Mouse (Mus musculus): ENCODE measurements at regions not wholly inside any gene's neighbourhood (a gene's known extent, or its start where the extent isn't known, plus 50 kb on each side); places are given as distances from the start of the nearest gene placed in this dataset.
A peak's percentile ranks its signal among the peaks of the same experiment; 100 is the strongest.

DNA sequence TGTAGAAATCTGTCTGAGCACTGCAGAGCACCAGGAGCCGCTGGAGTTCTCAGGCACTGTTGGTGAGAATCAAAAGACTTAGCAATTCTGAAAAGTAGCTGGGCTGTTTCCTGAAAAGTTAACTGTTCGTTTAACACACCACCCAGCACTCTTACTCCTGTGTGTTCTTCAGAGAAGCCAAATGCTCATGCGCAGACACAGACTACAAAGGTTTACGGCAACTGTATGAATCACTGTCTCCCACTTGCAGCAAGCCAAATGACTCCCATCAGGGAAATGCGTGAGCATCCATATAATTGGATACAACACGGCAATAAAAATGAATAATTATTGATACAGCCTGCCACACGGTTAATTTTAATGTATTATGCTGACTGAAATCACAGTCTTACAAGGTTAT is 220.0 kb upstream of the N4bp1 start:
- DNase-seq, result no peak

DNA sequence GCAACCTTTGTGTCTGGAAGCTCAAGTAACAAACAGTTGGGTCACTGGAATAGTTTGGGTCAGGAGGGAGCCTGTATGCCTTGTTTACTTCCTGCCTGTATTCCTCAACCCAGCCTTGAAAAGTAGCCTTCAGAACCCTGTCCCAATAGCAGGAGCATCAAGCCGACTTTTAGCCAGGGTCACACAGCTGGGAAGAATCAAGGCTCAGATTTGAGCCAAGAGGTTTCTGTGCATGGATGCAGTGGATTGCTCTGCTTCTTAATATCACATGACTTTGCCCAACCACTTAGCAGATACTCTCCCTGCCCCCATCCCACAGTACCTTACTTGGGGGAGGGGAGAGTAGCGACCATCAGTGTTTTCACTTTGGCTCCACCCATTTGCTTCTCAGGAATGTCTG is 210.2 kb upstream of the N4bp1 start:
- DNase-seq, result no peak

DNA sequence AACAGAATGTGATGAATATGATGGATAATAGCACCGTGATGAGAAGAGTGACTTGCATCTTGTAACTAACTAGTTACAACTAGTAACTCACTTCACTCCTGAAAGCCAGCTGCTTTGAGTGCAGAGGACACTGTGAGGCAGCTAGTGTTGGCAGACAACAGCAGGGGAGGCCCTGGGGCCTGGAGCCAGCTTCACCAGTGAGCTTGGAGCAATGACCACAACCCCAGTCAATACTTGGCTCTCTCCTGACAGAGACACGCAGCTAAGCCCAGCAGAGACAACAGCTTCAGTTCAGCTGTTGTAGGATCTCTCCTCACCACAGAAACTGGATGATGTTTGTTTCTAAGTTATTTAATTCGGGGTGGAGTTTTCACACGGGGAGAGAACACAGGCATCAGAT is 209.6 kb upstream of the N4bp1 start:
- no peak for DNase-seq

DNA sequence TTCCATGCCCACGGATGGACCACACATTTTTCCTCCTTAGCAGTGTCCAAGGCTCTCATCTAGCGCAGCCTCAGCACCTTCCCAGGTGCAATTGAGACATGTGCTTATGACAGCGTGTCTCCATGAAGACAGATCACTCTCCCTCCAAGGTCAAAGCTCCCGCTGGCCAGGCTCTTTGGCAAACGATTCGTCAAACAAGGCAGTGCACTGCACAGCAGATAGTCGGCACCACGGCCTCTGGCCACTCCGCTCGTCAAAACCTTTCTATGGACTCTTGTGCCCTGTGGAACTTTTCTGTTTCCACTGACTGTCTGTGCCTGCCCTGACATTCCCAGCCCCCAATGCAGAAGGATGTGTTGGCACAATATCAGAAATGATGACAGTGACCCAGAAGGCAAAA is 208.7 kb upstream of the N4bp1 start:
- no peak for DNase-seq

DNA sequence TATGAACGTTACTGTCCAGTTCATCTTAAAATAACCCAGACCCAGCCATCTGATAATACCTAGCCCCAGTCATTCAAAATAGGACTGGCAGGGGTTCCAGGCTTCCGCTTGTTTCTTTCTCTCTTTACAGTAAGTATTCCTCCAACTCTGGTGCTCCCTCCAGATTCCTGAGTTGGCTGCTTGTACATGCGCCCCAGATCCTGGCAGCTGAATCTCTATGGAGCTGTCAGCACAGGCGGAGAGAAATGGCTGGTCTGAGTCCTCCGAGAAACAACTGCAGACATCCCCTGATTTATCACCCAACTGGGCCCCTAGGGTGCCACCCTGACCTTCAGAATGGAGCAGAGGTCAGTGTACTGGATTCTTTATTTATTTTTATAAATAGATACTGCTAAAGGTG is 208.0 kb upstream of the N4bp1 start:
- peak; percentile 12 for DNase-seq

DNA sequence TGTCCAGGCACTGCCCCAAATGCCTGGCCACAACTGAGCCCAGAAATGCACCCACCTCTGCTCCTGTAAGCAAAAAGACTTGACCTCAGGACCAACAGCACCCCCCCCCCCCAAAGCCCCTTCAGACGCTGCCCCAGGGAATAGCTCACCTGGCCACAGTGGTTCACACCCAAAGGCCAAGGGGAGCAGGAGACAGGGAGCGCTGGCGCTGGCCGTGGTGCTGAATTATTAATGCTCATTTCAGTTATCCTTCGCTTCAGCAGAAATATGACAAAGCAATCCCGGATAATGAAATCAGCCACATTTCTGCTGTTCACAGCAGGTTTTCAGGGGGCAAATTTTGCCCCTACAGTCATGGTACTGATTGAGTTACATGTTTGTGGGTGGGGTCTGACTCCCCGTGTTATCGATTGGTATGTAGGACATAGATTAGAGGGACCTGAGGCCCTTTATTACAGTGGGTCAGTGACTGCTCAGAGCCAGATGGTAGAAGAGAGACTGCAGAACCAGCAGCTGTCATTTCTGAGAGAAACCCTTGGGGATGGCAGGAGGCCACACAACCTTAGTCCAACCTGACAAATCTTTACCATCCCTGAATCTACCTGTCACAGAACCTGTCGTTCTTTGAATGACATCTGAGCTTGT is 202.5 kb upstream of the N4bp1 start:
- no peak for DNase-seq

DNA sequence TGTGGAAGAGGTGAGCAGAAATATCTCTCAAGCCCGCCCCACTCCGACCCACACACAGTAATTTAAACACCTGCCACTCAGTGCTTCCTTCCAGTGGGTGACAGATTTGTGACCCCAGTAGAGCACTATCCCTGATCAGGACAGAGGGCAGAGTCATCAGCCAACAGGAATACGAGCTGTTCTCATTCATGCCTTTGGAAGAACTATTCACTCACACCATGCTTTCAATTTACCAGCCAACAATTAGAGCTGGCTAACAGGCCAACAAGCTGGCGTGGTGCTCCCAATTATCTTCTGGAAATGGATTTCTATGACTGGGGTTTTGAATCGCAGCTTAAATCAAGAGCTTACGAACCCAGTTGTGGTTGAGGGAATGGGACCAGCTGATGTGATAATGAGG is 193.2 kb upstream of the N4bp1 start:
- no peak for DNase-seq

DNA sequence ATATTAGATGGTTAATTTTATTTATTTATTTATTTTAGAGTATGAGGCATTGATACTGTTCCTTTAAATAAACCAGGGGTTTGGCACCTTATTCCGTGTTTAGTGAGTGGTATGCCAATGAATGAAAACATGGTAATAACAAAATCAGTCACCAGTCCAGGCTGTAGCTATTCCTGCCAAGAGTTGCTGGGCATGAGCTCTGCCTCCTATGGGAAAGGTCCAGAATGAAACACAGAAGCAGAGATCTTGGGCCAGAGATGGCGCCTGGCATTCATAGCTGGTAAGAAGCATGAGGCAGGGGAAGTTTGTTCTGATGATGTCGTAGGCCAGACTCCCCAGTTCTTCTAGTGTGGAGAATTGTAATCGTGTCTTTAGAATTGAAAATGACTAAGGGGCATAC is 190.9 kb upstream of the N4bp1 start:
- DNase-seq, result no peak

DNA sequence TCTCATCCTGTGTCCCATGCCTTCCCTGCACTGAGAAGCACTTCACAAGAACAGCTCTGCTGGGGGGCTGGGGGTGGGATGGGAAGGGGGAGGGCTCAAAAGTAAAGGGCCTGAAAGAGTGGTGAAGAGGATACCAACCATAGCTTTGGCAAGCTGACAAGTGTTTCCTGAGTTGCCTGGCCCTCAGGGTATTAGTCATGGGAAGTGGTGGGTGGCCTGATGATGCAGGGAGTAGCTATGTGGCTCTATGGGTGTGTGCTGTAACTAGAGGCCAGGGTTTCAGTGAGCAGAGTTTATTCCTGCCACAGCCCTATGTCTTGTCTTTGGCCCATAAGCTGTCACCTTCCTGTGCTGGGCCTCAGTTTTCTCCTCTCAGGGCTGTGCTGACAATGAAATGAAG is 186.2 kb upstream of the N4bp1 start:
- DNase-seq, result no peak

DNA sequence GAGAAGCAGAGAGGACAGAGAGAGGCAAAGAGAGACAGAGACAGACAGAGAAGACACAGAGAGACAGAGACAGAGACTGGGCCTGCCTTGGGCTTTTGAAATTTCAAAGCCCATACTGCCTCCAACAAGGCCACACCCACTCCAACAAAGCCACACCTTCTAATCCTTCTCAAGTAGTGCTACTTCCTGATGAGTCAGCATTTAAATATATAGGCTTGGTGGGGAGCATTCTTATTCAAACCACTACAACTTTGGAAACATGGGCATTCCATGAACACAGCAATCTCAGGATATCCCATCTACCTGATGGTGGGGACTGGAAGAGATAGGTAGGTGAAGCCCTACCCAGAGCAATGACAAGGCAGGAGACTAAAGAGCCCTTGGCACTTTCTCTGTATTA is 182.0 kb upstream of the N4bp1 start:
- DNase-seq, result no peak

DNA sequence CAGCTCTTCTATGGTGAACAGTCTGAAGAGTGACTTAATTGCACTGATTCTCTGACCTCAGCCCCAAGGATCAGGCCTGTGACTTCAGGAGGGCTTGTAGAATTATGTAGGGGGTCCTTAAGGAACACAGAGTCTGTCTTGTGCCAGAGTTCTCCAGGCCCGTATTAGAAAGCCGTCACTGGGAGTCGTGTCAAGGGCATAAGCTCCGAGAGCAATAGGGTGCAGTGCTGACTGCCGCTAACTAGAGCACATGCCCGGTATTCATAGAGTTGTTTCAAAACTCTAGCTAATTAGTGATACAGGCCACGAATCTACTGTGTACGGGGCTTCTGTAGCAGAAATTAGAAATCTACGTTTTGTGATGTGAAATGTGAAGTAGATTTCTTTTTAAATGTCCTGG is 179.7 kb upstream of the N4bp1 start:
- no peak for DNase-seq

DNA sequence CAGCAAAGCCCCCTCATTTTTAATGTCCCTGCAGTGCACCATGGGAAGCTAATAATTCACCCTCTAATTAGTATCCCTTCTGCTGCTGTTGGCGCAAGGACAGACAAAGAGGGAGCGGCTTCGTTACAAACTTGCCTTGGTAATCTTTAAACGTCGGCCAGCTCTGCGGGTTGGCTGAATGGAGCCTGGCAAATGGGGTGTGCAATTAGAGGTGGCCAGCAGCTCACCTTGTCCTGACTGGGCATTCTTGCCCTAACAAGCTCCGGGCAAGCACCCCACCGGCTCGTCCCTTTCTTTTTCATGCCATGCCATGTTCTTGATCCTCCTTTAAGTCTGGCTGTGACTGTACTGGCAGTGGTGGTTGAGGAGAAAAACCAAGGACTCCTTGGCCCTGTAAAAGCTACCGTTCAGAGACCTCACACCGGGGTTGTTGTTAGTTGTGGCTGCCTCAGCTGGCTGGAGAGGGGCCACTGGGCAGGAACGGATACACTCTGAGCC is 179.2 kb upstream of the N4bp1 start:
- DNase-seq, result no peak

DNA sequence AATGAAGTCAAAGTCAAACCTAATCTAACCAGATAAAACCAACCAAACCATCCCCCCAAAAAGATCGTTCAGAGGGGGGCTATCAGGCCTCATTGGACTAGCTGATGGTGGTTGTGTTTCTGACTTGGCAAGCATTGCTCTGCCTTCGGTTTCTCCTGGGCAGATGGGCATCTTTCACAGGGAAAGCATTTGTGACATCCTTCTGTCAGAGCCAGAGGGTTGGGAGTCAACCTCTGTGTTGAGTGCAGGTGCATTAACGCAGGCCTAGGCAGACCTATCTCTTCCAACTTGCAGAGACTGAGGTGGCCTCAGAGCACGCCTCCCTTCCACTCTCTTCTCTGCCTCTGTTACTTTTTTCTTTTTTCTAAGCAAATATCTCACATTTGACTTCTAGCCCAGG is 178.5 kb upstream of the N4bp1 start:
- no peak for DNase-seq

DNA sequence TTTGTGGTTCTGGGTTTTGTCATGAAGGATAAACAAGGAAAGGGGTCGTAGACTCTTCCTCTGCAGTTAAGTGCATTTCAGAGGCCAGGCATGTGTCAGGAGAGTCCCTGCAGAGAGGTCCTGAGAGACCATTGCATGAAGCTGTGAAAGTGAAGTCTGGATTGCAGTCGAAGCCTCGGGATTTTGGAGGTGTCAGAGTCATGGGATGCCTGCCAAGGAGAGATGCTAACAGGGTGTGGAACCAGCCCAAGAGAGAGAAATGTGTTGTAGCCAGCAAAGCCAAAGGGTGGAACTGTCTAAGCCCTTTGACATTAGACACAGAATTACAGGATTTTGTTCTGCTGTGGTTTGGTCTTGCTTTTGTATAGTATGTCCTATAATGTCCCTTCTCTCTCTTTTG is 164.7 kb upstream of the N4bp1 start:
- DNase-seq, result no peak

DNA sequence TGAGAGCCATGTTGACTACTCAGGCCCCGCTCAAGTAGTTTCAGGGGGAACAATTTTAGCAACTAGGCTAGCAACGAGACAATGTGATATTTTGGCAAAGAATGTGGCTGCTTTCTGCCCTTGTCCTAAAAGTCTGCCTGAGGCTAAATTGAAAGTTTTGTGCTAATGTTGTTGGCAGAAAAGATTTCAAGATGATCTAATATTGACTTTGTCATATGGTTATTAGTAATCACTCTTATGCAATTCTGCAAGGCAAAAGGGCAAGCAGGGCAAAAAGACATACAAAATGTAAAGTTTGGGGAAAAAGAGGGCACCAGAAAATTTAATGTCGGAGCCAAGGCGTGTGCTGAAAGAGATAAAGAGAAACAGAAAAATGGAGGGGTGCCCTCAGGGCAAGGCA is 164.1 kb upstream of the N4bp1 start:
- no peak for DNase-seq

DNA sequence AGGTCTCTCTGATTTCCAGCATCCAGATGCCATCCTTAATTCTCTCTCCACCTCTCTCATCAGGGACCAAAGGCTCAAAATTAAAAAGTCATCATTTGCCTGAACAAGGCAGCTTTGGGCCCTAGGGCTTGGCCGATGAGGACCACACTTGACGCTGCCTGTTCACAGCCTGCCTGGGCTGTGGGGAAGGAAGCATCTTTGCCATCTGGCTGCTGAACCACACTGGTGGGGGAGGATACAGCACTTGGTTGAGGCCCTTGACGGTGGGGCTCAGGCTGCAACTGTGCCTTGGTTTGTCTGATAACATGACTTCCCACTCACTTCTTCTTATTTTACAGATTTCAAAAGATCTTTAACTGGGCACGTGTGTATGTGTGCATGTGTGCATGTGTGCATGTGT is 161.5 kb upstream of the N4bp1 start:
- DNase-seq, result no peak

DNA sequence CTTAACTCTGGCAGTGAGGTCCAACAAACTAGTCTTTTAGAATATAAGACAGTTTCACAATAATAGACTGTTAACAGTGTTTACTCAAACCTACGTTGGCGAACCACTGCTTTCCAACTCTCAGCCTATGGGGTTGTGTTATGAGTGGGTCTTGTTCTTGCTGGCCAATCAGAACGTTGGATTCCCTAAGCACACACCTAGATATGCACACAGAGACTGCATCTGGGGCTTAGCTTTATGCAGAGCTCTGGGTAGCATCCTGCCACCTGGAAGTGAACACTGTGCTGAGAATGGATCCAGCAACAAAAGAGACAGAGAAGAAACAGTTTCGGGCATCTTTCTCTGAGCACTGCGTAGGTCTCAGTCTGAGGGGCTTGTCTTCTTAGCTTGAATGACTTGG is 158.0 kb upstream of the N4bp1 start:
- DNase-seq, result no peak

DNA sequence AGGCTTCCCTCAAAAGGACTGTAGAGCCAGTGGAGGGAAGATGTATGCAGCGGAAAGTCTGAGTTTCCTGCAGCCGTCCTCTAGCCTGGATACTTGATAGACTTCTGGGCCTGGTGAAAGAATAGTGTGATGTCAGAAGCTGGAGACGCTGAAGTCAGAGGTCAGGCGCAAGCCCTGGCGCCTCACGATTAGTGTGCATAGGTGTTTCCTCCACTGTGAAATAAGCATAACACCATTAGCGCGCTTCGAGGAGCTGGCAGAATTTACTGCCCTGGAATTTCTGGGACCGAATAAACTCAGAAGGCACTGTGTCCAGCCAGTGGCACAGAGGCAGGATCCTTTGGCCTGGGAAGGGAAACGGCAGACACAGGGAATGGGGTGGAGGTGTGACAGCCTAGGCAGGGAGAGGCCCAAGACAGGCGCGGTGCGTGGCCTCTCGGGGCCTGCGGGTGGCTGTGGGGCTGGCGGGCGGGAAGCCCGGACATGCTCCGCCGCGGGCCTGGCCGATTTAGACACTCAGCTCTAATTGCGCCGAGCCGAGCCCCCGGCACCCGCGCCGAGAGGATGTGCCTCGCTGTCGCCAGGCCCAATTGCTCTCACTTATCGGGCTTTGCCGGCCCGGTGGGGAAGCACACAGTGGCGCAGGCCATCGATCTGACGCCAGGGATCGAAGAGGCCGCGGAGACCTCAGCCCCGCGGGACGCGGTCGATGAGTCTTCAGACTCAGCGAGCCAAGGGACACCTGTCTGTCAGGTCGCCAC is 152.7 kb upstream of the N4bp1 start:
- peak; percentile 23 for DNase-seq

DNA sequence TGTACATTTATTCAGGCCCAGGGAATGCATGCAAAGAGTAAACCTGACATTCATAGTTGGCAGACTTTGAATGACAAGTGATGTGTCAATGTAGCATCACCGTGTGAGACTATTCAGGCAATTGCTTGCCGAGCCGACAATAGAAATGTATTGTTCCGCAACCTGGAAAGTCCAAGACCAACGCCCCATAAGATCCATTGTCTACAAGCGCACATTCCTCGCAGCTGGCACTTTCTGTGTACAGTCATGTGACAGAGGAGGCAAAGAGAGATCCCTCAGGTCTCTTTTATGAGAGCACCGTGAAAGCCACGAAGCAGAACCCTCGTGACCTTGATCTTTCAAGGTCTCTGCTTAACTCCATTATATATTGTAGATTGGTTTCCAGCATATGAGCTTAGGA is 150.9 kb upstream of the N4bp1 start:
- DNase-seq, result no peak

DNA sequence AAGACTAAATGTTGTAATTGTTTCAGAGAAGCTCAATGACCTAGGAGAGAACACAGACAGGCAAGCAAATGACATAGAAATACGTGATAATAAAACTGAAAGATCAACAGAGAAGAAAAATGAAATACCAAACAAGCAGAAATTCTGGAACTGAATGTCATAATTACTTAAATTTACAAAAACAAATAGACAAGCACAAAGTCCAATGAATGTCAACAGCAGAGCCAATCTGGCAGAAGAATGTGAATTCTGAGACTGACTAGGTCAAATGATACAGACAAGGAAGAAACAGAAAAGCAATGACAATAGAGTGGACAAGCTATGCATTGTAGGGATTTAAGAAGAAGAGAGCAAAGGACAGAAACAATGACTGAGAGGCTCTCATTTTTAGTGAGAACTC is 143.1 kb upstream of the N4bp1 start:
- no peak for DNase-seq

DNA sequence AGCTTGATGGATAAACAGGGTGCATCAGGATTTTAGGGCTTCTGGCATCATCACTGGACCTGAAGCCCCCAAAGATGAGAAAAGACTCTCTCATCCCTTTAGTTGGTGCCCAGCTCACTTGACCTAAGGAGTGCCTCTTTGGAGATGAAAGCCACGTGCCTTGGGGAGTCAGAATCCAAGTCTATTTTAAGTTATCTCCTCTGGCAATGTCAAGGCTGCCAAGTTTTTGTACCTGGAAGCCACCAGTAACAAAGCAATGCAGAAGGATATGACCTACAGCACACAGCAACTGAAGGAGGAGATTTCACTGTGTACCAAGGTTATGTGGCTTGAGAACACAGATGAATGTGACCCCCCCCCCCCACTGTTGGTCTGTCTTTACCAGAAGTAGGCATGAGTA is 140.9 kb upstream of the N4bp1 start:
- DNase-seq, result no peak

DNA sequence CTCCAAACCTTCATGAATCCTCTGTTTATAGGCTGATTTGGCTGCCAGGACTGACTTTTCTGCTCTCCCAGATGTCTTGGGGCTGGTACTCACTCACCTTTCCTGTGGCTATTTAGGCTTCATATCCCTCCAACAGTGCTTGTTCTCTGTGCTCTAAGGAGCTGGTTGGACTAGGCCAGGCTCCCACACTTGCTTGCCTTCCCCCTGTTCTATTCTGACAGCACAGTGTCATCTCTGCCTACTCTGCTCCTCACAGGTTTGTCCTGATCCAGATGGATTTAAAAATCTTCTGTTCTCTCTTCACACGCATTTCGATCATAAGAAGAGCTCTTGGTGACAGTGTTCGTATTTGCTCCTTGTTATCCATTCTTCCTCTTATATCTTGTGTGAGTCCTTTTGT is 134.7 kb upstream of the N4bp1 start:
- no peak for DNase-seq

DNA sequence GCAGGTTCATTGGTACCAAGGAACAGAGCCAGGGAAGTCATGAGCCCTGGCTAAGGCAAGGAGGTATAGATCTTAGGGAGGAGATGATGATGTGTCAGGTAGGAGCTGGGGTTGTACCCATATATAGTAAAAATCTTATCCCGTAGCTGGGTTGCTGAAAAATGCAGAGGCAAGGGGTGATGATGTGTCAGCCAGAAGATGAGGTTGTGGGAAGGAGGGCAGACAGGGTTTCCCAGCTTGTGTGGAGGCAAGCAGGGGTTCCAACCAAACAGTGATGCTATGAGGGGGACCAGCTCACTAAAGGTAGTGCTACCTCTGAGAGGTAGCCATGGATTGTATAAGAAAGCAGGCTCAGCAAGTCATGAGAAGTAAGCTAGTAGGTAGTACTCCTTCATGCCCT is 90.5 kb upstream of the N4bp1 start:
- DNase-seq, result no peak

DNA sequence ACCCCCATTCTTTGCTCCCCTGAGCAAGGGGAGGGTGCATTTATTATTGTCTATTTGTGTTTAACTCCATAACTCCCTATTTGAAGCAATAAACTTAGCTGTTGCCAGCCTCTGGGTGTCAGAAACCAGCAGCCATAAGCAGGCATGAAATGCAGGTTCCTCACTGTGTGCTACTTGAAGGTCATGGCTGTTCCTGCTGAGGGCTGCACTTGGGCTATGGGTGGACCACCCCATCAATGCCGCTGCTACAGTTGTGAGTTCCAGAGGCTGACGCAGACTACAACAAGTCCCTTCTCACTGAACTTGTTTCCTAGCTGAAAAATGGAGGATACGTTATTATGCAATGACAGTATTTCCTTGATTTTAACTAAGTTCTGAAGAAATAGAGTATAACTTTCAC is 86.7 kb upstream of the N4bp1 start:
- DNase-seq, result no peak

DNA sequence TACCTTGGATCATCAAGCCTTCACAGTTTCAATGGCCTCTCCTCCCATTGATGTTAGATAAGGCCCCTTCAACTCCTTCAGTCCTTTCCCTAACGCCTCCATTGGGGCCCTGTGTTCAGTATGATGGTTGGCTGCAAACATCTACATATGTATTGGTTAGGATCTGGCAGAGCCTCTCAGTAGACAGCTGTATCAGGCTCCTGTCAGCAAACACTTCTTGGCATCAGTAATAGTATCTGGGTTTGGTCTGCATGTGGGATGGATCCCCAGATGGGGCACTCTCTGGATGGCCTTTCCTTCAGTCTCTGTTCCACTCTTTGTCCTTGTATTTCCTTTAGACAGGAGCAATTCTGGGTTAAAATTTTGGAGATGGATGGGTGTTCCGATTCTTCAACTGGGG is 84.0 kb upstream of the N4bp1 start:
- DNase-seq, result no peak

Data from right cerebral cortex, postnatal 4 days (tissue).